Mouse (Mus musculus): ENCODE results near the gene Aldh3b2.
"Not testable (repeated sequence)": the region's sequence is repeated elsewhere in the genome, so short reads cannot be mapped to it uniquely, and the experiment has no call there.

Gene Aldh3b2

DNA sequence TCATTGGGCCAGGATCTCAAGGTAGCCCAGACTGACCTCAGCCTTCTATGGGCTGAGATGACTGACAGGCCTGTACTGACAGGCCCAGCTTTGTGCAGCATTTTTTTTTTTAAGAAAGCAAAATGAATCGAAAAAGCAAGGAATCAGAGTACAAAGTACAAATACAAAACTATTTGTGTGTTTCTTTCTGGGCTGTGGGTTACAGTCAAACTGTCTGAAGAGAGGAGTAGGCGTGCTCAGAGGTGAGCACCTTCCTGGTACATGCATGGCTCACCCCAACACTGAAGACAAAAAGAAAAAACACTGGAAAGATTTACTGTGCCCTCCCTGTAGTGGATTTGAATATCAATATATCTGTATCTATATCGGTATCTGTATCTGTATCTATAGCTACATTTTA is 24.3 kb upstream of the Aldh3b2 start:
- ATAC-seq (ENCODE audit: low TSS enrichment), result no peak

DNA sequence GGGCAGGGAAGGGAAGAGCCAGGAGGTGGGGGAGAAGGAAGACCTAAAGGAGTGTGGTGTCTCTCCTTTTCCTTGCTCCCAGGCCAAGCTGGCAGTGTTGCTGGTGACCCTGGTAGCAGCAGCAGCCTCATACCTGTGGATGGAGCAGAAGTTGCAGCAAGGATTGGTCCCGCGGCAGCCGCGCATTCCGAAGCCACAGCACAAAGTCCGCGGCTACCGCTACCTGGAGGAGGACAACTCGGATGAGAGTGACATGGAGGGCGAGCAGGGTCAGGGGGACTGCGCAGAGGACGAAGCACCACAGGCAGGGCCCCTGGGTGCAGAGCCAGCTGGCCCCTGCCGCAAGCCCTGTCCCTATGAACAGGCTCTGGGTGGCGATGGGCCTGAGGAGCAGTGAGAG is 23.6 kb upstream of the Aldh3b2 start:
- ATAC-seq (ENCODE audit: low TSS enrichment), result no peak

DNA sequence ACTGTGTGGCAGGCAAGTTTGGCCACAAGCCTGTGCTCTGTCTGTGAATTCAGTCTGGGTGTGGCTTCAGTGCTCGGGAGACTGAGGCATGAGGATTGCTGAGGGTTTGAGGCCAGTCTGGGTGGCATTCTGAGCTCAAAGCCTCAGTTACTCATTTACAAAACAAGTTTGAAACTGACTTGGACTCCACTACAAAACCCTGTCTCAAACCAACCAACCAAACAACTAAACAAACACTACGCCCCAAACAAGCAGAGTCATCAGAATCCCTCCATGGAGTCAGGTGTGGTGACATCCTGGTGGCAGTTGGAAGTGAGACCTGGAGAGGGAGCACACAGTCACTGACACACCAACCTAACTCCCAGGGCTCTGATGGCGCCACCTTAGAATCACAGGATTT is 21.8 kb upstream of the Aldh3b2 start:
- no peak for ATAC-seq (ENCODE audit: low TSS enrichment)

DNA sequence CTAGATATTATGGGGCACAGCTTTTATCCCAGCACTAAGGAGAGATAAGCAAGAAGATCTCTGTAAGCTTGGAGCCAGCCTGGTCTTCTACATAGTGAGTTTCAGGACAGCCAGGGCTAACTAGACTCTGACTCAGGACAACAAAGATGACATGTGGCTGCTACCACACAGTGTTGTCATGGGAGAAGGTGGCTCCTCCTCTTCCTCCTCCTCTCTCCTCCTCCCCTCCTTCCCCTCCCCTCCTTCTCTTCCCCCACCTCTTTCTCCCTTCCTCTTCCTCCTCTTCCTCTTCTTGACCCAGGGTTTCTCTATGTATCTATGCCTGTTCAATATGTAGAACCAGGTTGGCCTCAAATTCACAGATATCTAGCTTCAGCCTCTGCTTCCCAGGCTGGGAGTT is 20.7 kb upstream of the Aldh3b2 start:
- ATAC-seq (ENCODE audit: low TSS enrichment), result no peak

DNA sequence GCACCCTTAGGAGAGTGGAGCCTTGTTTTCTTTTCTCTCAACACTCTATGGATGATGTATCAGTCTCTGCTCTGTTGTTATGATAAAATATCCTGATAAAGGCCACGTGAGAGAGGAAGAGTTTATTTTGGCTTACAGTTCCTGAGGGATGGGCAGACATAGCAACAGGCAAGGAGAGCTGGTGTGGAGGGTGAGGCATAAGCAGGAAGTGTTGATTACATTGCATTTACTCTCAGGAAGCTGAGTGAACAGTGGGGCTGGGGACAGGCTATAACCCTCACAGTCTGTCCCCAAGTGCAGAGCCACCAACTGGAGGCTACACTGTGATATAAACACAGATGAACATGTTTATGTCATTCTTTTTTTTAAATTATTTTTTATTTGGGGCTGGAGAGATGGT is 20.0 kb upstream of the Aldh3b2 start:
- no peak for ATAC-seq (ENCODE audit: low TSS enrichment)

DNA sequence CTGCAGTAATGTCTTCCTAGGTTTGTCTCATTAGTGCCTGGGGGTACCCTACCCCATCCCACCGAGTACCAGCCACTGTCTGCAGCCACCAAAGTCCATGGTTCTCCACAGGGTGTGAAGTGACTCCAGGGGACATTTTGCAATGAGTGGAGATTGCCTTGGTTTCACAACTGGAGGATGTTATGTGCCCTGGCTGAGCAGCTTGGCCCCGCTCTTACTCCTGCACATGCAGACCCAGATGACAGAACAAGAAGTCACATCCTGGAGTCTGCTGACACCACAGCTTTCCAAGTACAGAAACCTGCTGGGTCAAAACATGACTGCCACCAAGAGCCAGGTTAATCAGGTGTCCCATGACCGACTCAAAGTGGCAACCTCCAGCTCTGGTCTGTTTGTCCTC is 17.1 kb upstream of the Aldh3b2 start:
- no peak for ATAC-seq (ENCODE audit: low TSS enrichment)

DNA sequence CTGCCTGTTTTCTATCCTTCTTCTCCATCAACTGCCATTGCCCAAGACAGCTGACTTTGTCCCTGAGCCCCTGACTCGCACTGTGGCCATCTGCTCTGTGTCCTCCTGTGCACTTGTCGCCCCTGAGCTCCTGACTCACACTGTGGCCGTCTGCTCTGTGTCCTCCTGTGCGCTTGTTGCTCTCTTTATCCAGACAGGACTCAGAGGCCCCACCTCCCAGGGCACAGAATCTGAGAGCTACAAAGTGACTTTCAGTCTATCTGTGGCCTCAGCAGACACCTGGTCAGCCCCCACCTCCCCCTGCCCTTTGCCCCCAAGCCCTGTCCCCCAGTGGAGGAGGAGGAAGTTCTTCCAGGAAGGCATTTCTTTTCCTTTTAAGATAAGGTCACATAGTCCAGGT is 16.3 kb upstream of the Aldh3b2 start:
- ATAC-seq (ENCODE audit: low TSS enrichment), result no peak

DNA sequence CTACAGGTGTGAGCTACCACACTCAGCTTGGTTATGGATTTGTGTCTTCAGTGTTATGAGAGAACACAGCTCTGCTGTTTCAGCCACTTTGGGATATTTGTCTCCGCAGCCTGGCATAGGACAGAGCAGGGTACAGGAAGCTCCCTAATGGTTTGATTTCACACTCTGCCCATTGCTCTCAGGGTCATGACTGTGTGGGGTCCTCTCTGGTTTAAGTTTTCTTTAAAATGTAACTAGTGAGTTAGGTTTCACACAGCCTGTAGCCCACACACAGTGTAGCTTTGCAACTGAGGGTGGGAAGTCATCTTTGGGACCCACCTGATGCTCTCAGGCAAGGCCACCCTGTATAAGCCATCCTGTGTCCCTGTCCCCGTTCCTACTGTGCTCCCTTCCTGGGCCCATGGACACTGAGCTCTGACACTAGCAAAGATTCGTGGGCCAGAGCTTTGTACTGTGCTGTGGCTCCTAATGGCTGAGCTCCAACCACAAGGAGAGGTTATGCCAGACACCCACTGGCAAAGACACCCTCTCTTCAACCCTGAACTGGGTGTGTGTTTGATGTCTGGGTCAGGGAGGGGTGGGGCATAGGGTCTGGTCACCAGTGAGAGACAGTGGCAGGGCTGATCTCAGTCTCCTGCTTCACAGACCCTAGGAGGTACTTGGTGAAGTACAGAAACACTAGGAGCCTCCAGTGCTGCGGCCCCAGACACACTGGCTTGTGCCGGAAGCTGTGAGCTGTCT is 14.7 kb upstream of the Aldh3b2 start:
- not testable (repeated sequence) for ATAC-seq (ENCODE audit: low TSS enrichment)

DNA sequence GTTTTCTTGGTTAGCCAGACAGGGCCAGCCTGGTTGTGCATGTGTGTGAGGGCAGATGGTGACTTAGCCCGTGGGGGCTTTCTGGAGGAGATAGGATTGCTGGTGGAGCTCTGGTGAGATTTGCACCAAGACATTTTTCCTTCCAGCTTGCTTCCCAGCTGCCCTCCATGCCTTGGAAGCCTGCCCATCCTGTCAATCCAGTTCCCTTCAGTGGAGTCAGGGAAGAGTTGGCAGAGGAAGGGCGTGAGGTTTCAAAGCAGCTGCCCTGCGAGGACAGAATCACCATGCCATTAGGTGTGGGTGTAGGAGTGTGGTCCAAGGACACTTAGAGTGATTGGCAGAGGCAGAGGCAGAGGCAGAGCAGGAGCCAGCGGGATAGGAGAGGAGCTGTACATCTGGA is 13.7 kb upstream of the Aldh3b2 start, which contains the start of gene Aldh3b3:
Gene Aldh3b3 (plus strand): TSS at position 176 of the 400 bp plus-strand sequence.
- no peak for ATAC-seq (ENCODE audit: low TSS enrichment)

DNA sequence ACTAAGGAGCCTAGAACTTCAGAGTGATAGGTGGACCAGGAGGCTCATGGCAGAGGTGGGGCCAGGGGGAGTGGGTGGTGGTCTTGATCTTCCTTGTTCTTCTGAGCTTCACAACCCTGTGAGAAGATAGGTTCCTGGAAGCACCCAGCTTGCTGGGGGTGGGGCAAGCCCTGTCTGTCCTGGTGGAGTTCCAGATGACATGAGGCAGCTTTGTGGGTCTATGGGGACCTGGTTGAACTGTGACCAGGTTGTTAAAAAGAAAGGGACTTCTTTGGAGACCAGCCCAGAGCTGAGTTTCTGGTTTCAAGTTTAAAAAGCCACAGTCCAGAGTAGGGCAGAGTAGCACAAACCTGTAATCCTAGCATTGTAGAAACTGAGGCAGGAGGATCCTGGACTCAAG is 13.1 kb upstream of the Aldh3b2 start:
- ATAC-seq (ENCODE audit: low TSS enrichment), result no peak

DNA sequence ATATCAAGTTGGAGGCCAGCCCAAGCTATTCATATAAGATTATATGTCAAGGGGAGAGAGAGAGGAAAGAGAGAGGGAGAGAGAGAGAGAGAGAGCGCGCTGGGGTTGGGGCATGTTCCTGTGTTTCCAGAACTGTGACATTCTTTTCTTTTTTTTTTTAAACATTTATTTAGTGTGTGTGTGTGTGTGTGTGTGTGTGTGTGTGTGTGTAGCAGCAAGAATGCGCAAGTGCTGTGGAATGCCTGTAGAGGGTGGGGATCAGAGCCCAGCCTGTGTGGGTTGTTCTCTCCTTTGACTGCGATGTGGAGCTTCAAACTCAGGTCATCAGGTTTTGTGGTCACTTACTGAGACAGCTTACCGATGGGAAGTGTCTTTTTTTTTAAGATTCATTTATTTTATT is 11.9 kb upstream of the Aldh3b2 start:
- no peak for ATAC-seq (ENCODE audit: low TSS enrichment)

DNA sequence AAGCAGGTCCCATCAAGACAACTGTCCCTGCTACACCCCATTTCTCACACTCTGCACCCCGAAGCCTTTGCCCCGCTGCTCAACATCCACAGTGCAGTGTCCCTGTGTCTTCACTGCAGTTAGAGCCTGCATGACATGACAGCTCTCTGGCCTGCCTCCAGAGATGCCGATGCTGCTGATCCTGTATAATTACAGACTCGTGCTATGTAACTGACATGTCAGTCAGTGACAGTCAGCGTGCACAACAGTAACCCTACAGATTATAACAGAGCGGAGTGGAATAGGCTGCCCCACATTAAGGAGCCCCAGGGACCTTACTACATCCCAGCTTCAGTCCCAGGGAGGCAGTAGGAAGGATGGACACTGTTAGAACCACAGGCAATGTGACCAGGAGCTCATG is 10.3 kb upstream of the Aldh3b2 start:
- ATAC-seq (ENCODE audit: low TSS enrichment), result not testable (repeated sequence)

DNA sequence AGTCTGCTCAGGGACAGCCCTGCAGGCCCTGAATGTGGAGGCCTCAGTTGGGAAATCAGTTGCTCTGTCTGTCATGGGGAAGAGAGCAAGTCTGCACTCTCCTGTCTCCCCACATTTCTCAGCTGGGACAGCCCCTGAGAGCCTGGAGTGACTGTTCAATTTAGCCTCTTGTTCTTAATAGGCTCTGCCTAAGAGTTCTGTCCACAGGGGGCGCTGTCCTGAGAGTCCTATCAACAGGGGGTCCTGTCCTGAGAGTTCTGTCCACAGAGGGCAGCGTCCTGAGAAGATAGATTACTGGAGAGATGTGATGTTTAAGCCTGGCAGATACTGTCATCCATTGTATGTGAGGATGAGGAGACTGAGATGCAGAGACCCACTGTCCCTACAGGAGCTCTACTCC is 9.7 kb upstream of the Aldh3b2 start:
- ATAC-seq (ENCODE audit: low TSS enrichment), result no peak

DNA sequence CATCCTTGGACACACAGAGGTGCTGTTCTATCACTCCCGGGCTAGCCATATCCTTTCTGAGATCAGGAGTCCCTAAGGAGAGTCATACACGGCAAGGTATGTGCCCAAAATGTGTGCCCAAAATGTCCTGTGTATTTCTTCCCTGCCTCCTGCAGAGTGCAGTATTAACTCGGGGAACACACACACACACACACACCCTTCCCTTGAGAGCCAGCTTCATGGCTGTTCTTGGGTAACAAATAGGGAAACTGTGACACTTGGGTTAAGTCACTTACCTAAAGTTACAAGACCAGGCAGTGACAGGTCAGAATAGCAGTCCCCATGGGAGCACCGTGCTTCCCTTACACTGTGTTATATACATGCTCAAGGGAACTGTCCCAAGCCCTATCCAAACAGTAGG is 8.1 kb upstream of the Aldh3b2 start:
- ATAC-seq (ENCODE audit: low TSS enrichment), result no peak

DNA sequence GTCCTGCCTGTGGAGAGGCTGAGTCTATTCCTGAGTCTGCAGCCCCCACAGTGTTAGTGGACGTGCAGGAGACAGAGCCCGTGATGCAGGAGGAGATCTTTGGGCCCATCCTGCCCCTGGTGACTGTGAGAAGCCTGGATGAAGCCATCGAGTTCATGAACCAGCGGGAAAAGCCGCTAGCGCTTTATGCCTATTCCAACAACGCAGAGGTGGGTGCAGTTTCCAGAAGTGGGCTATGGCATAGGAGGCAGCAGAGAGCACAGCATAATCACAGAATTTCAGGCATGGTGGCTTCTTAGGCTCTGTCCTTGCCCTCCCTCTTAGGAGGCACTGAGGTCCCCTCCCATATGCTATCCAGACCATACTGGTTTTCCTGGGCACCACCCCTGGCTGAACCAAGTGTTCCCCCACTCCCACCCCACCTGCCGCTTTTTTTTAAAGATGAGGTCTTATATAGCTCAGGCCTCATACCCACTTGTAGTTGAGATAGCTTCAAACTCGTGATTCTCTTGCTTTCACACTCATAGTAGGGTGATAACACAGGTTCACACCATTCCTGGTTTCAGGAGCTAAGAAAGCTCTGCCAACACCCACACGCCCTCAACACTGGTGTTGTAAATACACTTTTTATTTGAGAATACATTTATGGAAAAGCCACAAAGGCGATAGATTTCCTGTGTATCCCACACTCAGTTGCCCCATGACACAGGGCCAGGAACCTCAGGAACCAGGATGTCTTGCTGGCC is 5.6 kb upstream of the Aldh3b2 start:
- ATAC-seq (ENCODE audit: low TSS enrichment), result peak; percentile 23; the same call in 1 of the 2 replicates

DNA sequence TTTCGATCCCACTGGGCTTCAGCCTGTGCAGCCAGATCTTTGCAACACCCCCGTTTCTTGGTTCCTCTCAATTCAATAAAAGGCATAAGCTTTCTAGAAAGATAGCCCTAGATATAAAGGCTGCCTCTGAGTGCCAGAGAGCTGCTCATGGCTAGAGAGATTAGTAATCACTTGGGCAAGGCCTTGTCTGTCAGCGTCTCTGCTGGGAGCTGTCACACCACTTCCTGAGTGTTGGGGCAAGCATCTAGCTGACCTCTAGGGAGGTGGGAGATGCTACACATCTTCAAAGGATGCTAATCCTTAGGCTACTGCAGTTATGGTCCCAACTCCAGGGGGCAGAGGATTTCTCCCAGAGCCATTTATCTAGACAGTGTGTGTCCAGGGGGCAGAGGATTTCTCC is 4.9 kb upstream of the Aldh3b2 start:
- ATAC-seq (ENCODE audit: low TSS enrichment), result no peak

DNA sequence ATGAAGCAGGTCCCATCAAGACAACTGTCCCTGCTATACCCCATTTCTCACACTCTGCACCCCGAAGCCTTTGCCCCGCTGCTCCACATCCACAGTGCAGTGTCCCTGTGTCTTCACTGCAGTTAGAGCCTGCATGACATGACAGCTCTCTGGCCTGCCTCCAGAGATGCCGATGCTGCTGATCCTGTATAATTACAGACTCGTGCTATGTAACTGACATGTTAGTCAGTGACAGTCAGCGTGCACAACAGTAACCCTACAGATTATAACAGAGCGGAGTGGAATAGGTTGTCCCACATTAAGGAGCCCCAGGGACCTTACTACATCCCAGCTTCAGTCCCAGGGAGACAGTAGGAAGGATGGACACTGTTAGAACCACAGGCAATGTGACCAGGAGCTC is 2.5 kb downstream of the Aldh3b2 start:
- ATAC-seq (ENCODE audit: low TSS enrichment), result not testable (repeated sequence)

DNA sequence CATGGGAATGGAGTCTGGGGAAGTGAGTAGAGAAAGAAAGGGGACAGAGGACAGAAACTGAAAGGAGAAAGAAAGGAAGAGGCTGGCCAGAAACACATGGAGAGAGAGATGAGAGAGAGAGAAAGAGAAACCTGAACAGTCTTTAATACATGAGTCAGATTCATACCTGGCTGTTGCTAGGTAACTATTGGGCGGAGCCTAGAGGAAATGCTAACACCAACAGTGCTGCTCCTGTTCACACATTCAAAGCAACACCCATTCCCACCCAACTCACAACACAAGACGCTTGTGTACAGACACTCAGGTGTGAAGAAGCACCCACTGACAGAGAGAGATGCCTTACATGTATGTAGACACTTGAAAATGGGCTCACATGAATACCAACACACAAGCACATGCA is 3.7 kb downstream of the Aldh3b2 start:
- no peak for ATAC-seq (ENCODE audit: low TSS enrichment)

DNA sequence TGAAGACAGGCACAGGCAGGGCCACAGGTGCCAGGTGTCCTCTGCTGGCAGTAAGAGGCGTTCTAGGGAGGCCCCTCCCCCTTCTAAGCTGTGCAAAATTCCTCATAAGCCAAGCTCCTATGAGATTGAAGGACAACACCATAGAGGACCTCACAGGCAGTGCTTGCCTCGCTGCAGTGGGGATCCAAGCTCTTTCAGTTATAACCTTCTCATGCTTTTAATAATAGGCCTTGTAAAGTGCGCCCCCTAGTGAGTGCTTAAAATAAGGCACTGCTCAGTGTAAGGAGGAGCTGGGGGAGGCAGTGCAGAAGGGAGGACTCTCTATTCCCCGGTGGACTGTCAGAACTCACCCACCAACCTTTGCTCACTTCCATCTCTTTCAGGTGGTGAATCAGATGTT is 8.2 kb downstream of the Aldh3b2 start:
- ATAC-seq (ENCODE audit: low TSS enrichment), result peak; percentile 85

DNA sequence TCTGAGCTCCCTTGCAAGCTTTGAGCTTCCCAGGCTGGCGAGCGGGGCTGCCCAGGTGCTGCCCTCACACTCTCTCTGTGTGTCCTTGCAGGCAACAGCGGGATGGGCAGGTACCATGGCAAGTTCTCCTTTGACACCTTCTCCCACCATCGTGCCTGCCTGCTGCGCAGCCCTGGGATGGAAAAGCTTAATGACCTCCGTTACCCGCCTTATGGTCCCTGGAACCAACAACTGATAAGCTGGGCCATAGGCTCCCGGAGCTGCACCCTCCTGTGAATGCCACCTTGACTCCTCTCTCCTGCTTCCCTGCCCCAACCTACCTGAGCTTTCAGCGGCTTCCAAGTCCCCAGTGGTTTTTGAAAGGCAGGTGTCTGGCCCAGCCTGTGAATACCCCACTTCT is 8.8 kb downstream of the Aldh3b2 start:
- ATAC-seq (ENCODE audit: low TSS enrichment), result no peak

DNA sequence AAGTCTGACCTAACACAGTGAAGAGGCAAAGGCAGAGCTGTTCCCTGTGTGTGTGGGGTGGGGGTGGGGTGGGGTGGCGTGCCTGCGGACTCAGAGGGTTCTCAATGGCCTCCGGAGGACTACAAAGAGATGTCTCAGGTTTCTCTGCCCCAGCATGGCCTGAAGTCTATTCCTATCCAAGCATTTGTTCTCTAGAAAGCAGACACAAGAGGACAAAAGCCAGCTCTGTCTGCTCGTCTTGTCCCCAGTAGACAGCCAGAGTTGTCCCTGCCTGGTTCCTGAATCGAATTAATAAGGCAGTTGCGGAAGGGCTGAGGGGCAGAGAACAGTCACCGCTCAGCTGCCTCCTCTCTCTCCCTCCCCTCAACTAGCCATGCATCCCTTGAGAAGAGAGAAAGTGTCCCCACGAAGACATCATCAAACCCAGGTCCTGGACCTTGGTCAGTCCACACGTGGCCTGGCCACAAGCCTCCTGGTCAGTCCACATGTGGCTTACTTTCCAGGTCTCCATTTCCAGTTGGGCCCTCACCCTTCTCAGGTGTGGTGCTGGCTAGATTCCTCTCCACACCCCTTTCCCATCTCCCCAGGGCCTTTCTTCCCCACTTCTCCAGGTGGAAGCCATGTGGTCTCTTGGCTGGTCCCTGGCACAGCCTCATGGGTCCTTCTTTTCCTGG is 11.5 kb downstream of the Aldh3b2 start:
- ATAC-seq (ENCODE audit: low TSS enrichment), result no peak

DNA sequence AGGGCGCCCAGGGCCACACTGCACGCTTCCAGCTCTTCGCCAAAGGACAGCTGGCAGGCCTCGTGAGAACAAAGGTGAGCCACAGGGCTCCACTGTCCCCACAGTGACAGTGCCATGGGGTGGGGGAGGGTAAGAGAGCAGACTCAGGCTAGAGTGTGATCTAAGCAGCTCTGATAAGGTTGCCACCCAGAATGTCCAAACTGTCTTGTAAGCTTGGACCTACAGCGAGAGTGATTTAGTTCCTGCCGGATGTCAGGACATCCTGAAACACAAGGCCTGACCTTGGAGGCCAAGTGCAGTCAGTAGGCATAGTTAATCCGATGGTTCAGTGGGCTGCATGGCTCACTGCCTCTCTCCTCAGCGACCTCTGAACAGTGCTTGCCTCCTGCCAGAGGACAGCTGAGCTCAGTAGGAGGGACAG is 13.1 kb downstream of the Aldh3b2 start:
- ATAC-seq (ENCODE audit: low TSS enrichment), result no peak

DNA sequence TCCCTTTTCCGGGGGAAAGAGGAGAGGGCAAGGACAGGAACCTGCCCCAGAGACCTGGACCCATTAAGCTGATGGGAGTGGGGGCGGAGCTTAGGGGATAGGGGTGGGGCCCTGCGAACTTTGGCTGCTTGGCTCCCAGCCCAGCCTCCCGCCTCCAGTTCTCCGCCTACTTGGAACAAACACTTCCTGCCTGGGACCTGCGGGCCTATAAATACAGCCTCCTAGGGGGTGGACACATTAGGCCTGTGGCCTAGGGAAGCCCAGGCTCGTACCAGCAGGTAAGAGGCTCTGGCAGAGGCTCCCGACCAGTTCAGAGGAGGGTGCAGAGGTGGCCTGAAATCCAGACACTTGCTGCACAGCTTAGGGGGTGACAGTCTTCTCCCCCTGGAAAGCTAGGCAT is 14.2 kb downstream of the Aldh3b2 start, which contains the start of gene Acy3:
Gene Acy3 (plus strand): TSS at position 237 of the 400 bp plus-strand sequence.
- ATAC-seq (ENCODE audit: low TSS enrichment), result peak; percentile 52; the same call in 1 of the 2 replicates

Measured in frontal cortex, adult (tissue).